Mouse (Mus musculus): ENCODE data around the gene Zrsr1.
A peak's percentile ranks its signal among the peaks of the same experiment; 100 is the strongest.

Zrsr1 gene

GRCm38 (mm10) chr11:22971835-22972709, at the start of gene Zrsr1:
TSS of gene Zrsr1 (plus strand) at chr11:22972005.
- DNase-seq: peak; percentile 77

- DNase-seq: no peak
Observed at GRCm38 (mm10) chr11:22922546-22922945, 49.3 kb upstream of the Zrsr1 start.

- peak in 1 of 2 experiments; percentile 12 for DNase-seq
Observed at GRCm38 (mm10) chr11:22923606-22924005, 48.2 kb upstream of the Zrsr1 start.

GRCm38 (mm10) chr11:22928586-22929169, 43.1 kb upstream of the Zrsr1 start:
- no peak for DNase-seq

GRCm38 (mm10) chr11:22930129-22930528, 41.7 kb upstream of the Zrsr1 start:
- no peak for DNase-seq

GRCm38 (mm10) chr11:22931320-22931905, 40.4 kb upstream of the Zrsr1 start:
- DNase-seq: no peak

GRCm38 (mm10) chr11:22932167-22932566, 39.6 kb upstream of the Zrsr1 start:
- no peak for DNase-seq

- no peak for DNase-seq
Observed at GRCm38 (mm10) chr11:22936446-22937125, 35.2 kb upstream of the Zrsr1 start.

GRCm38 (mm10) chr11:22937716-22938316, 34.0 kb upstream of the Zrsr1 start:
- no peak for DNase-seq

- no peak for DNase-seq
Observed at GRCm38 (mm10) chr11:22938983-22939382, 32.8 kb upstream of the Zrsr1 start.

GRCm38 (mm10) chr11:22949101-22949500, 22.7 kb upstream of the Zrsr1 start:
- DNase-seq: no peak

- DNase-seq: no peak
Observed at GRCm38 (mm10) chr11:22950131-22950530, 21.7 kb upstream of the Zrsr1 start.

- no peak for DNase-seq
Observed at GRCm38 (mm10) chr11:22952668-22953067, 19.1 kb upstream of the Zrsr1 start.

- no peak for DNase-seq
Observed at GRCm38 (mm10) chr11:22956346-22956745, 15.5 kb upstream of the Zrsr1 start.

GRCm38 (mm10) chr11:22956830-22957229, 15.0 kb upstream of the Zrsr1 start:
- peak; percentile 51 to 57 for DNase-seq

- DNase-seq: no peak
Observed at GRCm38 (mm10) chr11:22957791-22958374, 13.9 kb upstream of the Zrsr1 start.

GRCm38 (mm10) chr11:22962101-22962500, 9.7 kb upstream of the Zrsr1 start:
- DNase-seq: no peak

- DNase-seq: no peak
Observed at GRCm38 (mm10) chr11:22964401-22964800, 7.4 kb upstream of the Zrsr1 start.

- DNase-seq: no peak
Observed at GRCm38 (mm10) chr11:22965503-22965902, 6.3 kb upstream of the Zrsr1 start.

- no peak for DNase-seq
Observed at GRCm38 (mm10) chr11:22969486-22969885, 2.3 kb upstream of the Zrsr1 start.

- DNase-seq: no peak
Observed at GRCm38 (mm10) chr11:22970546-22970945, 1.3 kb upstream of the Zrsr1 start.

- peak; percentile 84 to 89 for DNase-seq
Observed at GRCm38 (mm10) chr11:22972746-22973526, 1.1 kb downstream of the Zrsr1 start.

Data from cerebellum, postnatal 14 days (tissue).